Mouse (Mus musculus) heart, postnatal 0 days (tissue): ENCODE results near the gene 4933425L06Rik.

ENCODE experiments used
- CTCF ChIP-seq: IDR thresholded peaks from 2 replicates; pipeline ENCODE4 v1.5.1; 2016; ENCODE audit warnings: antibody characterized with exemption, control low read depth, low read depth
- EP300 ChIP-seq: IDR thresholded peaks from 2 replicates; pipeline ENCODE4 v1.6.1; 2016; ENCODE audit warnings: antibody characterized with exemption, low read depth

- TF ChIP-seq CTCF: peak; percentile 41
- TF ChIP-seq EP300: no peak
These were observed 33.3 kb upstream of the 4933425L06Rik start for GRCm38 (mm10) chr13:105048662-105049061.
